12 mouse cellular contexts compared by ENCODE assay signal in genomic region chr8:110917415-110917814, GRCm38 (mm10). TPM values are rescaled to one million over a fixed set of nuclear protein-coding genes. Genes with fewer than 3 reads are reported as not detected.
A peak's percentile ranks its signal among the peaks of the same experiment; 100 is the strongest.
DNase-seq lines count a peak whose midpoint lies in the region; ATAC-seq and TF ChIP-seq lines count a peak whose summit lies in the region.
"Had no signal": no experiment of that assay in that cellular context is flagged by ENCODE, and none has a peak within 500 bp of the region (broad histone marks: within the 10 kb centered on the region; RNA-seq: fewer than 3 reads in every experiment).

No protein-coding gene starts in this region.

- H3K27me3 ChIP-seq in hindbrain, postnatal 0 days (ENCODE audit: insufficient read depth, low read length) = no peaks in the 10 kb centered on the region
- H3K27me3 ChIP-seq in hindbrain, embryonic 10.5 days (ENCODE audit: insufficient read depth, poor library complexity, severe bottlenecking) = no peaks in the 10 kb centered on the region
- no peaks in the 10 kb centered on the region for H3K27me3 ChIP-seq in kidney, embryonic 16.5 days (ENCODE audit: insufficient read depth, low read length)
- H3K27me3 ChIP-seq in hindbrain, embryonic 11.5 days (ENCODE audit: control insufficient read depth, insufficient read depth, low read length) = no peaks in the 10 kb centered on the region
- H3K27me3 ChIP-seq: embryonic facial prominence, embryonic 12.5 days; heart, embryonic 13.5 days had no signal

- peak; percentile 42 for DNase-seq in hindbrain, postnatal 0 days (ENCODE audit: low spot score)
- no peak for DNase-seq in hindbrain, embryonic 10.5 days (ENCODE audit: low spot score)
- peak; percentile 94 for DNase-seq in 416B (ENCODE audit: low read depth)
- DNase-seq in adrenal gland, adult 18-20 months (ENCODE audit: low spot score in 2 of 2) = peak; percentile 56 to 60
- no peak for DNase-seq in gastrocnemius, postnatal 25 days
- no peak for DNase-seq in heart, postnatal 14 days
- DNase-seq in hindbrain, embryonic 11.5 days (ENCODE audit: low spot score) = no peak
- DNase-seq: forebrain, postnatal 0 days had no signal

- H3K4me2 ChIP-seq in hindbrain, postnatal 0 days (ENCODE audit: low read depth, low read length) = no peak overlapping the region
- H3K4me2 ChIP-seq in kidney, embryonic 16.5 days (replicated peaks; ENCODE audit: low read depth, low read length) = no peak overlapping the region
- H3K4me2 ChIP-seq in hindbrain, embryonic 11.5 days (replicated peaks; ENCODE audit: low read depth, low read length) = no peak overlapping the region
- H3K4me2 ChIP-seq: embryonic facial prominence, embryonic 12.5 days; heart, embryonic 13.5 days had no signal

- no peak for ATAC-seq in hindbrain, postnatal 0 days
- ATAC-seq in kidney, embryonic 16.5 days (ENCODE audit: low FRiP score, low TSS enrichment) = peak; percentile 10; the same call in 1 of the 2 replicates
- no peak for ATAC-seq in hindbrain, embryonic 11.5 days (ENCODE audit: low FRiP score)
- ATAC-seq: forebrain, postnatal 0 days; inflammation-experienced regulatory T-cells, adult 6 months had no signal

- H3K9ac ChIP-seq in hindbrain, postnatal 0 days (replicated peaks; ENCODE audit: low read length) = no peak overlapping the region
- no peak overlapping the region for H3K9ac ChIP-seq in kidney, embryonic 16.5 days (replicated peaks; ENCODE audit: low read length)
- no peak overlapping the region for H3K9ac ChIP-seq in hindbrain, embryonic 11.5 days (ENCODE audit: low read depth, low read length)
- H3K9ac ChIP-seq: embryonic facial prominence, embryonic 12.5 days; forebrain, postnatal 0 days; heart, embryonic 13.5 days had no signal

- H3K27ac ChIP-seq in hindbrain, postnatal 0 days = no peak overlapping the region
- no peak overlapping the region for H3K27ac ChIP-seq in hindbrain, embryonic 10.5 days
- H3K27ac ChIP-seq in kidney, embryonic 16.5 days (ENCODE audit: low read length) = peak overlapping the region; percentile 52
- no peak overlapping the region for H3K27ac ChIP-seq in hindbrain, embryonic 11.5 days (ENCODE audit: low read depth, low read length)
- H3K27ac ChIP-seq: embryonic facial prominence, embryonic 12.5 days; heart, embryonic 13.5 days had no signal

- H3K9me3 ChIP-seq in hindbrain, postnatal 0 days (ENCODE audit: low read length) = no peaks in the 10 kb centered on the region
- H3K9me3 ChIP-seq in hindbrain, embryonic 10.5 days = no peaks in the 10 kb centered on the region
- no peaks in the 10 kb centered on the region for H3K9me3 ChIP-seq in kidney, embryonic 16.5 days (ENCODE audit: low read length)
- H3K9me3 ChIP-seq in hindbrain, embryonic 11.5 days (ENCODE audit: control insufficient read depth, low read length) = no peaks in the 10 kb centered on the region
- H3K9me3 ChIP-seq: embryonic facial prominence, embryonic 12.5 days; heart, embryonic 13.5 days had no signal

- no peak for TF ChIP-seq CTCF in hindbrain, postnatal 0 days (IDR thresholded peaks at IDR 0.05; ENCODE audit: low read depth)

- 54% methylated on average over 2 of the region's 2 CpGs for WGBS in hindbrain, postnatal 0 days
- 79% methylated on average over 2 of the region's 2 CpGs for WGBS in hindbrain, embryonic 10.5 days
- 25% methylated on average over 2 of the region's 2 CpGs for WGBS in kidney, embryonic 16.5 days
- WGBS in hindbrain, embryonic 11.5 days = 82% methylated on average over 2 of the region's 2 CpGs

- intact Hi-C loops in heart, postnatal 14 days (cut with DNase I) = no loop called here

- H3K36me3 ChIP-seq in hindbrain, postnatal 0 days (ENCODE audit: insufficient read depth, low read length) = no peaks in the 10 kb centered on the region
- peaks cover 3% of the 10 kb centered on the region for H3K36me3 ChIP-seq in hindbrain, embryonic 10.5 days
- no peaks in the 10 kb centered on the region for H3K36me3 ChIP-seq in kidney, embryonic 16.5 days (ENCODE audit: insufficient read depth, low read length)
- no peaks in the 10 kb centered on the region for H3K36me3 ChIP-seq in hindbrain, embryonic 11.5 days (ENCODE audit: control insufficient read depth, insufficient read depth, low read length)
- H3K36me3 ChIP-seq: embryonic facial prominence, embryonic 12.5 days had no signal

- H3K4me1 ChIP-seq in hindbrain, postnatal 0 days (ENCODE audit: insufficient read depth, low read length) = peaks cover 20% of the 10 kb centered on the region; the same call in 1 of the 2 replicates
- peaks cover 38% of the 10 kb centered on the region for H3K4me1 ChIP-seq in hindbrain, embryonic 10.5 days (replicated peaks)
- peaks cover 42% of the 10 kb centered on the region for H3K4me1 ChIP-seq in kidney, embryonic 16.5 days (ENCODE audit: insufficient read depth, low read length)
- H3K4me1 ChIP-seq in hindbrain, embryonic 11.5 days (replicated peaks; ENCODE audit: control insufficient read depth, insufficient read depth, low read length) = no peaks in the 10 kb centered on the region

- H3K4me3 ChIP-seq in hindbrain, postnatal 0 days (ENCODE audit: low read length) = no peak overlapping the region
- H3K4me3 ChIP-seq in hindbrain, embryonic 10.5 days = no peak overlapping the region
- no peak overlapping the region for H3K4me3 ChIP-seq in kidney, embryonic 16.5 days (ENCODE audit: low read length)
- no peak overlapping the region for H3K4me3 ChIP-seq in hindbrain, embryonic 11.5 days (ENCODE audit: low read depth, low read length)
- H3K4me3 ChIP-seq: embryonic facial prominence, embryonic 12.5 days; heart, embryonic 13.5 days had no signal

RNA-seq across cellular contexts. Expression of gene St3gal2, which starts 2.3 kb away (rescaled TPM):
- total RNA-seq in hindbrain, postnatal 0 days (2014; rRNA removed) = 32.2 and 39.6 TPM in 2 replicates
- 19.9 and 20.2 TPM in 2 replicates for polyA plus RNA-seq in hindbrain, postnatal 0 days (2015; fragmentation: Nextera tagmentation; extraction: Ambion mirVana)
- 27.0 and 27.1 TPM in 2 replicates for polyA plus RNA-seq in hindbrain, embryonic 10.5 days (2016; fragmentation: Nextera tagmentation; extraction: Ambion mirVana)
- total RNA-seq in adrenal gland, adult 18-20 months (2021) = 10 to 100 TPM; 16.0 to 18.1 TPM
- polyA plus RNA-seq in kidney, embryonic 16.5 days (2015; fragmentation: Nextera tagmentation; extraction: Ambion mirVana) = 25.1 and 27.6 TPM in 2 replicates
- 10 to 100 TPM; 43.5 to 45.3 TPM for total RNA-seq in gastrocnemius, postnatal 25 days (2021)
- 10 to 100 TPM; 32.6 to 33.0 TPM for total RNA-seq in heart, postnatal 14 days (2021)
- polyA plus RNA-seq in hindbrain, embryonic 11.5 days (2014; fragmentation: Nextera tagmentation; extraction: Ambion mirVana) = 10.6 and 11.8 TPM in 2 replicates

RNA-seq across cellular contexts. Expression of gene Fuk, which starts 15.1 kb away (rescaled TPM):
- total RNA-seq in hindbrain, postnatal 0 days (2014; rRNA removed) = 11.0 and 17.9 TPM in 2 replicates
- 5.3 and 5.8 TPM in 2 replicates for polyA plus RNA-seq in hindbrain, postnatal 0 days (2015; fragmentation: Nextera tagmentation; extraction: Ambion mirVana)
- polyA plus RNA-seq in hindbrain, embryonic 10.5 days (2016; fragmentation: Nextera tagmentation; extraction: Ambion mirVana) = 11.3 and 12.4 TPM in 2 replicates
- total RNA-seq in adrenal gland, adult 18-20 months (2021) = 1 to 10 TPM; 8.3 to 8.7 TPM
- 14.8 and 16.6 TPM in 2 replicates for polyA plus RNA-seq in kidney, embryonic 16.5 days (2015; fragmentation: Nextera tagmentation; extraction: Ambion mirVana)
- 1 to 10 TPM; 3.2 to 3.3 TPM for total RNA-seq in gastrocnemius, postnatal 25 days (2021)
- 1 to 10 TPM; 6.2 to 6.3 TPM for total RNA-seq in heart, postnatal 14 days (2021)
- 4.5 and 5.0 TPM in 2 replicates for polyA plus RNA-seq in hindbrain, embryonic 11.5 days (2014; fragmentation: Nextera tagmentation; extraction: Ambion mirVana)

Comparison
In these comparisons a context has a peak if more than half of its experiments do, and no peak if none do; other contexts are left out.
1. DNase-seq: peak in hindbrain, postnatal 0 days (single experiment), 416B (single experiment) and adrenal gland, adult 18-20 months (2 of 2); none in hindbrain, embryonic 10.5 days (single experiment), gastrocnemius, postnatal 25 days (single experiment), heart, postnatal 14 days (0 of 2) and hindbrain, embryonic 11.5 days (single experiment).